Mouse (Mus musculus): ENCODE measurements around the gene Vps36. TPM values are rescaled to one million over a fixed set of nuclear protein-coding genes. Genes with fewer than 3 reads are reported as not detected.
A peak's percentile ranks its signal among the peaks of the same experiment; 100 is the strongest.

Vps36 gene
- total and polyA plus RNA-seq, 3 experiments = 21.7 to 27.9 TPM; not detected in 1

- H3K4me3 ChIP-seq (ENCODE audit: control insufficient read depth in 1 of 2, insufficient read depth in 1 of 2, low read depth in 2 of 2, low read length in 2 of 2) = peak overlapping the region; percentile 72 to 99
- H3K9ac ChIP-seq (ENCODE audit: control insufficient read depth, low read depth, low read length, poor library complexity, severe bottlenecking) = peak overlapping the region; percentile 79
- DNase-seq (ENCODE audit: low read depth, low spot score) = peak; percentile 69
- H3K9me3 ChIP-seq (replicated peaks; ENCODE audit: insufficient read depth, low read length) = no peaks in the 10 kb centered on the region
- peak overlapping the region; percentile 63 for H3K27ac ChIP-seq (ENCODE audit: control insufficient read depth, low read depth, low read length)
- H3K79me2 ChIP-seq (ENCODE audit: control insufficient read depth, insufficient read depth, low read length, poor library complexity) = peaks cover 11% of the 10 kb centered on the region
- H3K27me3 ChIP-seq (ENCODE audit: control insufficient read depth in 1 of 2, insufficient read depth in 2 of 2, low read length in 2 of 2) = no peaks in the 10 kb centered on the region
- peaks cover 0 to 13% of the 10 kb centered on the region in 2 experiments; a peak in 2 of 4 replicates for H3K36me3 ChIP-seq (ENCODE audit: control insufficient read depth in 1 of 2, insufficient read depth in 2 of 2, low read length in 2 of 2)
- H3K4me1 ChIP-seq (ENCODE audit: control insufficient read depth in 1 of 2, insufficient read depth in 2 of 2, low read length in 2 of 2) = peaks cover 8 to 10% of the 10 kb centered on the region in 2 experiments; a peak in 3 of 4 replicates
- peak; percentile 57; the same call in 1 of the 2 replicates for TF ChIP-seq MXI1 (IDR thresholded peaks at IDR 0.05; ENCODE audit: low read depth, low read length)
- 0 out of 2 replicates have a peak, but pooled peaks have one; percentile 5 for TF ChIP-seq TAL1 (IDR thresholded peaks at IDR 0.05; ENCODE audit: low read length)
- no peak for TF ChIP-seq SMC3 (IDR thresholded peaks at IDR 0.05; ENCODE audit: low read depth, low read length)
- TF ChIP-seq CHD1 (IDR thresholded peaks at IDR 0.05; ENCODE audit: low read depth, low read length) = peak; percentile 67; the same call in 1 of the 2 replicates
- no peak for TF ChIP-seq MAZ (IDR thresholded peaks at IDR 0.05; ENCODE audit: low read depth, low read length)
- TF ChIP-seq RCOR1 (IDR thresholded peaks at IDR 0.05; ENCODE audit: low read depth, low read length) = peak; percentile 43; the same call in 1 of the 2 replicates
- TF ChIP-seq KAT2A (conservative IDR thresholded peaks at IDR 0.05; ENCODE audit: low read depth, low read length) = 0 out of 2 replicates have a peak, but pooled peaks have one; percentile 5
- TF ChIP-seq ZNF384 (IDR thresholded peaks at IDR 0.05; ENCODE audit: low read depth, low read length) = no peak
- no peak for TF ChIP-seq ZKSCAN1 (IDR thresholded peaks at IDR 0.05; ENCODE audit: low read depth, low read length)
- peak; percentile 23; the same call in 1 of the 2 replicates for TF ChIP-seq MYC (IDR thresholded peaks at IDR 0.05; ENCODE audit: low read depth, low read length)
- no peak for TF ChIP-seq E2F4 (IDR thresholded peaks at IDR 0.05; ENCODE audit: borderline replicate concordance, low read depth, low read length)
- TF ChIP-seq SIN3A (IDR thresholded peaks at IDR 0.05; ENCODE audit: low read length) = no peak; the same call in 1 of the 2 replicates
Observed at GRCm38 (mm10) chr8:22193432-22194010, 912 bp downstream of the Vps36 start.

GRCm38 (mm10) chr8:22197914-22198313 lies 5.3 kb downstream of the Vps36 start:
- Histone ChIP-seq H3K27me3 (ENCODE audit: control insufficient read depth in 1 of 2, insufficient read depth in 2 of 2, low read length in 2 of 2) (no peaks in the 10 kb centered on the region), H3K9ac (ENCODE audit: control insufficient read depth, low read depth, low read length, poor library complexity, severe bottlenecking) (no peak overlapping the region), H3K36me3 (ENCODE audit: control insufficient read depth in 1 of 2, insufficient read depth in 2 of 2, low read length in 2 of 2) (peaks cover 0 to 8% of the 10 kb centered on the region in 2 experiments; a peak in 3 of 4 replicates), H3K4me1 (ENCODE audit: control insufficient read depth in 1 of 2, insufficient read depth in 2 of 2, low read length in 2 of 2) (peaks cover 3 to 4% of the 10 kb centered on the region in 2 experiments; a peak in 2 of 4 replicates), H3K27ac (ENCODE audit: control insufficient read depth, low read depth, low read length) (no peak overlapping the region), H3K9me3 (replicated peaks; ENCODE audit: insufficient read depth, low read length) (no peaks in the 10 kb centered on the region), H3K4me3 (ENCODE audit: control insufficient read depth in 1 of 2, insufficient read depth in 1 of 2, low read depth in 2 of 2, low read length in 2 of 2) (no peak overlapping the region), H3K79me2 (ENCODE audit: control insufficient read depth, insufficient read depth, low read length, poor library complexity) (peaks cover 8% of the 10 kb centered on the region)
- no peak for DNase-seq (ENCODE audit: low read depth, low spot score)
- TF ChIP-seq MYB (IDR thresholded peaks at IDR 0.05; ENCODE audit: low read depth, low read length) (no peak), NELFE (IDR thresholded peaks at IDR 0.05; ENCODE audit: low read depth, low read length) (no peak), RCOR1 (IDR thresholded peaks at IDR 0.05; ENCODE audit: low read depth, low read length) (no peak), POLR2AphosphoS5 (IDR thresholded peaks at IDR 0.05; ENCODE audit: borderline replicate concordance, low read depth, low read length) (peak; percentile 69; the same call in 1 of the 2 replicates), KAT2A (conservative IDR thresholded peaks at IDR 0.05; ENCODE audit: low read depth, low read length) (no peak)

All from MEL (cell line).